Comparison of ENCODE assay signal across 9 mouse cellular contexts in the genomic region with DNA sequence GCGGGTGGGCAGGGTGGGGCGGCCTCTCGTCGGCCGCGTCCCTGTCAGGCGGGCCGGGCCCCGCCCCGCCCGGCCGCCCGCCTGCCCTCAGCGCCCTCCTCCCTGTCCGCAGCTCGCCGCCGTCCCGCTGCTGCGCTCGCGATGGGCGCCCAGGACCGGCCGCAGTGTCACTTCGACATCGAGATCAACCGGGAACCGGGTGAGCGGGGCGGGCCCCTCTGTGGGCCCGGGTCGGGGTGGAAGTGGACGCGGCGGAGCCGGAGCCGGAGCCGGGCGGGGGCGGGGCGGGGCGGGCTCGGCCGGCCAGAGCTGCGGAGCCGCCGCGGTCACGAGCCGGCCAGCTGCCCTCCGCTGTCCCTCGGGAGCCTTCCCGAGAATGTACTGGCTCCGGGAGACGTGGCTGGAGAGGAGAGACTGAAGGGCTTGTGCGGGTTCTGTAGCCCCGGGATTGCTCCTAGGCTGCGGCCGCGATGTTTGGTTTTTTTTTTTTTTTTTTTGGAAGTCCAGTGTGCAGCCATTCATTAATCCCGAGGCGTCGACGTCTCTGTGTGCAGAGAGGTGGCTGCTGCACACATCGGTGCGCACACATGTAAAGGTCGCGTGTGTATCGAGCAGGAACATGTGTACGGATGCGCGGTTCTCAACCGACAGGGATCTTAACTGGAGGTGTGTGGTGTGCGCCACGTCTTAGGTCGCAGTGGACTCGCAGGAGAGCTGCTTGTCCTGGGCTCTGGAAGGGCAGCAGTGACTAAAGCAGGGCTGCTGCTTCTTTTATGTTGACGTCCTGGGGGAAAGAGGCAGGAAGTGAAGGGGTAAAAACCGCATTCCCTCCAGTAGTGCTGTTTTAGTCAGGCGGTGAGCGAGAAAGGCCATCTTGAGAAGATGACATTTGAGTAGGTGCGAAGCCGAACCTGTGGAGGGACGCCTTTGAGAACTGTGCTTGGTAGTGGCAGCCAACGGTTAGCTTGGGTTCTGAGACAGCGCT. TPM values are rescaled to one million over a fixed set of nuclear protein-coding genes. Genes with fewer than 3 reads are reported as not detected.
DNase-seq lines count a peak whose midpoint lies in the region; ATAC-seq and TF ChIP-seq lines count a peak whose summit lies in the region.
"Had no signal": no experiment of that assay in that cellular context is flagged by ENCODE, and none has a peak within 500 bp of the region (broad histone marks: within the 10 kb centered on the region; RNA-seq: fewer than 3 reads in every experiment).

No protein-coding gene starts in this region.

- H3K9me3 ChIP-seq in E14TG2a.4 (ENCODE audit: low read length): no peaks in the 10 kb centered on the region
- H3K9me3 ChIP-seq in forebrain, postnatal 0 days (ENCODE audit: low read length): no peaks in the 10 kb centered on the region
- H3K9me3 ChIP-seq in intestine, postnatal 0 days (ENCODE audit: control insufficient read depth): no peaks in the 10 kb centered on the region

- ATAC-seq in forebrain, postnatal 0 days: peak; percentile 32
- ATAC-seq in intestine, postnatal 0 days: peak; percentile 30

- WGBS in forebrain, postnatal 0 days: 4% methylated on average over 74 of the region's 87 CpGs
- under 1% methylated on average over 79 of the region's 87 CpGs for WGBS in intestine, postnatal 0 days

- peaks cover 3% of the 10 kb centered on the region for H3K36me3 ChIP-seq in E14TG2a.4 (ENCODE audit: insufficient read depth, low read length)
- H3K36me3 ChIP-seq in forebrain, postnatal 0 days (ENCODE audit: insufficient read depth): no peaks in the 10 kb centered on the region
- no peaks in the 10 kb centered on the region for H3K36me3 ChIP-seq in intestine, postnatal 0 days (ENCODE audit: control insufficient read depth, insufficient read depth)

- H3K4me2 ChIP-seq in forebrain, postnatal 0 days (ENCODE audit: low read depth): peak overlapping the region; percentile 81
- peak overlapping the region; percentile 65 for H3K4me2 ChIP-seq in intestine, postnatal 0 days (replicated peaks; ENCODE audit: low read depth)

- DNase-seq in 416B (ENCODE audit: low read depth): peak; percentile 72
- DNase-seq in cerebellum, adult 8-10 months: peak; percentile 60
- peak; percentile 62 for DNase-seq in forebrain, postnatal 0 days
- DNase-seq in lung, postnatal 36 days: peak; percentile 26
- peak; percentile 65 for DNase-seq in retina, postnatal 1 day
- DNase-seq in layer of hippocampus, adult 8-10 months (ENCODE audit: low spot score in 2 of 2): no peak

- H3K9ac ChIP-seq in forebrain, postnatal 0 days: peak overlapping the region; percentile 97
- H3K9ac ChIP-seq in intestine, postnatal 0 days (ENCODE audit: low read depth, low read length): peak overlapping the region; percentile 98

- H3K4me1 ChIP-seq in E14TG2a.4 (replicated peaks; ENCODE audit: low read depth, low read length): peaks cover 23% of the 10 kb centered on the region
- peaks cover 5% of the 10 kb centered on the region; the same call in 1 of the 2 replicates for H3K4me1 ChIP-seq in forebrain, postnatal 0 days (ENCODE audit: insufficient read depth)
- no peaks in the 10 kb centered on the region for H3K4me1 ChIP-seq in intestine, postnatal 0 days (replicated peaks; ENCODE audit: control insufficient read depth, insufficient read depth, low read length)

- peaks cover 8% of the 10 kb centered on the region for H3K27me3 ChIP-seq in E14TG2a.4 (ENCODE audit: insufficient read depth, low read length)
- H3K27me3 ChIP-seq in forebrain, postnatal 0 days (ENCODE audit: insufficient read depth, low read length): no peaks in the 10 kb centered on the region
- no peaks in the 10 kb centered on the region for H3K27me3 ChIP-seq in intestine, postnatal 0 days (replicated peaks; ENCODE audit: control insufficient read depth, insufficient read depth, low read length)

- TF ChIP-seq CTCF in E14TG2a.4 (conservative IDR thresholded peaks at IDR 0.05; ENCODE audit: low read length): no peak
- TF ChIP-seq CTCF in forebrain, postnatal 0 days (IDR thresholded peaks at IDR 0.05; ENCODE audit: low read depth): peak; percentile 5; the same call in 1 of the 2 replicates
- no peak for TF ChIP-seq CTCF in intestine, postnatal 0 days (IDR thresholded peaks at IDR 0.05; ENCODE audit: low read depth)

- peak overlapping the region; percentile 83 for H3K4me3 ChIP-seq in E14TG2a.4 (replicated peaks; ENCODE audit: low read length)
- H3K4me3 ChIP-seq in forebrain, postnatal 0 days (ENCODE audit: low read depth, low read length): peak overlapping the region; percentile 98
- peak overlapping the region; percentile 86 for H3K4me3 ChIP-seq in intestine, postnatal 0 days (ENCODE audit: low read depth, low read length)

- peak overlapping the region; percentile 91 for H3K27ac ChIP-seq in forebrain, postnatal 0 days (ENCODE audit: low read depth, low read length)
- peak overlapping the region; percentile 100 for H3K27ac ChIP-seq in intestine, postnatal 0 days (ENCODE audit: low read depth, low read length)

RNA-seq across cellular contexts. Expression of a gene that starts 0.7 kb away (rescaled TPM):
- total RNA-seq in forebrain, postnatal 0 days (2014; rRNA removed): 79.8 and 97.3 TPM in 2 replicates
- 31.3 and 43.2 TPM in 2 replicates for polyA plus RNA-seq in forebrain, postnatal 0 days (2015; fragmentation: Nextera tagmentation; extraction: Ambion mirVana)
- polyA plus RNA-seq in intestine, postnatal 0 days (2015; fragmentation: Nextera tagmentation; extraction: Ambion mirVana): 32.5 and 35.6 TPM in 2 replicates
- total RNA-seq in layer of hippocampus, adult 8-10 months (2022): 100 to 1,000 TPM in 3 of 4 experiments, 10 to 100 TPM in 1; 96.7 to 159 (median 122) TPM

RNA-seq across cellular contexts. Expression of a gene that starts 9.5 kb away (rescaled TPM):
- total RNA-seq in forebrain, postnatal 0 days (2014; rRNA removed): 69.5 and 104 TPM in 2 replicates
- 185 and 241 TPM in 2 replicates for polyA plus RNA-seq in forebrain, postnatal 0 days (2015; fragmentation: Nextera tagmentation; extraction: Ambion mirVana)
- polyA plus RNA-seq in intestine, postnatal 0 days (2015; fragmentation: Nextera tagmentation; extraction: Ambion mirVana): 144 and 145 TPM in 2 replicates
- total RNA-seq in layer of hippocampus, adult 8-10 months (2022): 10 to 100 TPM; 64.8 to 73.8 (median 69.7) TPM

RNA-seq across cellular contexts. Expression of a gene that starts 14.3 kb away (rescaled TPM):
- 21.2 and 24.8 TPM in 2 replicates for total RNA-seq in forebrain, postnatal 0 days (2014; rRNA removed)
- 22.2 and 36.3 TPM in 2 replicates for polyA plus RNA-seq in forebrain, postnatal 0 days (2015; fragmentation: Nextera tagmentation; extraction: Ambion mirVana)
- polyA plus RNA-seq in intestine, postnatal 0 days (2015; fragmentation: Nextera tagmentation; extraction: Ambion mirVana): 42.4 and 47.8 TPM in 2 replicates
- 10 to 100 TPM; 22.7 to 34.7 (median 29.1) TPM for total RNA-seq in layer of hippocampus, adult 8-10 months (2022)

RNA-seq across cellular contexts. Expression of a gene that starts 39.5 kb away (rescaled TPM):
- 44.6 and 48.8 TPM in 2 replicates for total RNA-seq in forebrain, postnatal 0 days (2014; rRNA removed)
- polyA plus RNA-seq in forebrain, postnatal 0 days (2015; fragmentation: Nextera tagmentation; extraction: Ambion mirVana): 16.3 and 17.5 TPM in 2 replicates
- 6.2 and 6.8 TPM in 2 replicates for polyA plus RNA-seq in intestine, postnatal 0 days (2015; fragmentation: Nextera tagmentation; extraction: Ambion mirVana)
- 100 to 1,000 TPM in 2 of 4 experiments, 10 to 100 TPM in 2; 97.3 to 102 (median 99.5) TPM for total RNA-seq in layer of hippocampus, adult 8-10 months (2022)

RNA-seq across cellular contexts. Expression of a gene that starts 57.8 kb away (rescaled TPM):
- total RNA-seq in forebrain, postnatal 0 days (2014; rRNA removed): 2.7 and 2.8 TPM in 2 replicates
- polyA plus RNA-seq in forebrain, postnatal 0 days (2015; fragmentation: Nextera tagmentation; extraction: Ambion mirVana): 1.7 and 2.0 TPM in 2 replicates
- polyA plus RNA-seq in intestine, postnatal 0 days (2015; fragmentation: Nextera tagmentation; extraction: Ambion mirVana): 0.33 and 0.43 TPM in 2 replicates
- total RNA-seq in layer of hippocampus, adult 8-10 months (2022): 1 to 10 TPM; 3.5 to 5.7 (median 4.4) TPM
- total RNA-seq: hematopoietic stem cell, adult 5-6 weeks had no signal

Comparison
In these comparisons a context has a peak if more than half of its experiments do, and no peak if none do; other contexts are left out.
1. DNase-seq: peak in 416B (single experiment), cerebellum, adult 8-10 months (single experiment), forebrain, postnatal 0 days (single experiment), lung, postnatal 36 days (single experiment) and retina, postnatal 1 day (single experiment); none in layer of hippocampus, adult 8-10 months (0 of 2).
2. Peak in every context shown above with its lines, with median percentiles within 50 percentile points of each other: H3K4me3 ChIP-seq.